Mouse (Mus musculus): ENCODE results near the gene Mettl22. TPM values are rescaled to one million over a fixed set of nuclear protein-coding genes. Genes with fewer than 3 reads are reported as not detected.

Mettl22 gene
- polyA plus RNA-seq, 1 experiment from 2014 or later = 14.1 TPM

DNA sequence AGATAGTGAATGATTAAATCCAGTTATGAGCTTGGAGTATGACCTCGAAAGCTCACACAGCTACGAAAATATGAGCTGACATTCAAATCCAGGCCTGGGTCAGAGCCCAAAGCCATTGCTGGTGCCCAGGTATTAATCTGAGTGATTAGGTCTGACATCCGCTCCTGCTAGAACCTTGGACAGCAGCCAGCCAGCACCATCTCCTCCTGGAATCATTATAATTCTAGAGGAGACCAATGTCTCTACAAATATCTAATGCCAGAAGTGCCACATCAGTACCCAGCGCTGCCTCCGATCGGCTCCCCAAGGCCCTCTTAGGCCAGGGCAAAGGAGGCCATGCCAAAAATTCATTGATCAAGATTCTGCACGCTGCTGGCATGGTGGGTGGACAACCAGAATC lies 25.7 kb upstream of the Mettl22 start:
- H3K4me1 ChIP-seq (ENCODE audit: control insufficient read depth, insufficient read depth, low read length) = 0 out of 2 replicates have a peak, but pooled peaks cover 6% of the 10 kb centered on the region
- H3K9me3 ChIP-seq (ENCODE audit: control insufficient read depth, low read length) = no peaks in the 10 kb centered on the region
- peak; percentile 19 for DNase-seq (ENCODE audit: low spot score)
- H3K27ac ChIP-seq (replicated peaks; ENCODE audit: low read depth, low read length) = no peak overlapping the region
- no peak overlapping the region for H3K9ac ChIP-seq (ENCODE audit: low read length)
- ATAC-seq (ENCODE audit: insufficient number of reproducible peaks, low FRiP score, low TSS enrichment, low read depth) = no peak
- no peak overlapping the region for H3K4me2 ChIP-seq (ENCODE audit: low read depth, severe bottlenecking)
- H3K36me3 ChIP-seq (ENCODE audit: control insufficient read depth, insufficient read depth, low read length) = no peaks in the 10 kb centered on the region
- no peaks in the 10 kb centered on the region for H3K27me3 ChIP-seq (ENCODE audit: control insufficient read depth, insufficient read depth, low read length)
- 90% methylated on average over 7 of the region's 7 CpGs for WGBS
- H3K4me3 ChIP-seq (ENCODE audit: low read depth, low read length) = no peak overlapping the region

DNA sequence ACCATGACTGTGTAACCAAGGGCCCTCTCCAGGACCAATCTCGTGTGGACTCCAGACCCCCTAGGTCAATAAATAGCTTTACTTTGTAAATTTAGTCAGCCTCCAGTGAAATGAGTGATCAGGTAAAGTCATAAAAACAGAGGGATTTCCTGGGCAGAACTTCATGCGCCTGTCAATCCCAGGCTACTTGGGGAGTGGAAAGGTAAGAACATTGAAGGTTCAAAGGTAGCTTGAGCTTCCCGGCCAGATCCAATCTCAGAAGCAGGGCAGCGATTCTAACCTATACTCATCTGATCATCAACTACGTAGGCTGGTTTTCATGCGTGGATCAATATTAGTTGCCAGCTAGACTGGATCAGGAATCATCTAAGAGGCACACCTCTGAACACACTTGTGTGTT lies 24.3 kb upstream of the Mettl22 start:
- Histone ChIP-seq H3K9ac (ENCODE audit: low read length) (no peak overlapping the region), H3K9me3 (ENCODE audit: control insufficient read depth, low read length) (no peaks in the 10 kb centered on the region), H3K36me3 (ENCODE audit: control insufficient read depth, insufficient read depth, low read length) (no peaks in the 10 kb centered on the region), H3K4me2 (ENCODE audit: low read depth, severe bottlenecking) (no peak overlapping the region), H3K27ac (replicated peaks; ENCODE audit: low read depth, low read length) (no peak overlapping the region), H3K4me3 (ENCODE audit: low read depth, low read length) (no peak overlapping the region), H3K27me3 (ENCODE audit: control insufficient read depth, insufficient read depth, low read length) (no peaks in the 10 kb centered on the region), H3K4me1 (ENCODE audit: control insufficient read depth, insufficient read depth, low read length) (0 out of 2 replicates have a peak, but pooled peaks cover 6% of the 10 kb centered on the region)
- no peak for ATAC-seq (ENCODE audit: insufficient number of reproducible peaks, low FRiP score, low TSS enrichment, low read depth)
- DNase-seq (ENCODE audit: low spot score) = no peak
- WGBS = 83% methylated on average over 6 of the region's 6 CpGs

DNA sequence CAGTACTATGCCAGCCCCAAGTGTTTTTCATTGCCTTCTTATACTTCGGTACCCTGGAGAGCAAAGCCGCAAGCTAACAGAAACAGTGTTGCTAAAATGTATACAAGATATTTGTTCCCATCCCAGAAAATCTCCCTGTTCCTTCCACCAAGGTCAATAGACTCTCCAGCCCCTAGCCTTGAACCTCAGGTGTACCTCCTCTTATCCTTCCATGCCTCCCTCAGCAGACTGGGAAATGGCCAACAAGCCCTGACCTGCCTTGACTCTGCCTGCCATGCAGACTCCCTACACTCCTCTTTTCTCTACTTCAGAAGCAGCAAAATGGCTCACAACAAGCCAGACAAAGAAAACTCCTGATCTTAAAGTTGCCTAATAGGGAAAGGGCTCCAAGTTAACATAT lies 17.3 kb upstream of the Mettl22 start:
- Histone ChIP-seq H3K27ac (replicated peaks; ENCODE audit: low read depth, low read length) (no peak overlapping the region), H3K4me1 (ENCODE audit: control insufficient read depth, insufficient read depth, low read length) (no peaks in the 10 kb centered on the region; the same call in 1 of the 2 replicates), H3K4me2 (ENCODE audit: low read depth, severe bottlenecking) (no peak overlapping the region), H3K9ac (ENCODE audit: low read length) (no peak overlapping the region), H3K4me3 (ENCODE audit: low read depth, low read length) (no peak overlapping the region), H3K36me3 (ENCODE audit: control insufficient read depth, insufficient read depth, low read length) (no peaks in the 10 kb centered on the region), H3K27me3 (ENCODE audit: control insufficient read depth, insufficient read depth, low read length) (no peaks in the 10 kb centered on the region), H3K9me3 (ENCODE audit: control insufficient read depth, low read length) (no peaks in the 10 kb centered on the region)
- no peak for ATAC-seq (ENCODE audit: insufficient number of reproducible peaks, low FRiP score, low TSS enrichment, low read depth)
- no peak for DNase-seq (ENCODE audit: low spot score)
- 89% methylated on average over 2 of the region's 2 CpGs for WGBS

DNA sequence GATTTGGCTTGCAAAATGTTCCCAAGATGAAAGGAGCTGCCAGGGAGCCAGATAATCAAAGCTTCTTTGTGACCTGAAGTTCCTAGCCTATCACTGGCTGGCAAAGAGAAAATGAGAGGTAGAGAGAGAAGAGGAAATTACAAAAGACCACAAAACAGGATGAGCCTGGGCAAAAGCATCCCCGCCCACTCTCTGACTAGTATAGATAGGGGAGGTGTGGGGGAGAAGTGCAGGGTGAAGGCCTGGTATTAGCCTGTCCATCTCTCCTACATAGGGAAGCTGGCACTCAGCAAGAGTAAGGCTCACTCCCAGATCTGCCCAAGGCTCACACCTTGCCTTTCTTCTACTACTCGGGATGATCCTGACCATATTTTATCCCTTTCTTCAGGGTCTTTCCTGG lies 15.4 kb upstream of the Mettl22 start:
- Histone ChIP-seq H3K9ac (ENCODE audit: low read length) (no peak overlapping the region), H3K9me3 (ENCODE audit: control insufficient read depth, low read length) (no peaks in the 10 kb centered on the region), H3K4me1 (ENCODE audit: control insufficient read depth, insufficient read depth, low read length) (no peaks in the 10 kb centered on the region; the same call in 1 of the 2 replicates), H3K4me2 (ENCODE audit: low read depth, severe bottlenecking) (no peak overlapping the region), H3K27me3 (ENCODE audit: control insufficient read depth, insufficient read depth, low read length) (no peaks in the 10 kb centered on the region), H3K27ac (replicated peaks; ENCODE audit: low read depth, low read length) (no peak overlapping the region), H3K4me3 (ENCODE audit: low read depth, low read length) (no peak overlapping the region), H3K36me3 (ENCODE audit: control insufficient read depth, insufficient read depth, low read length) (no peaks in the 10 kb centered on the region)
- 44% methylated on average over 2 of the region's 2 CpGs for WGBS
- no peak for DNase-seq (ENCODE audit: low spot score)
- ATAC-seq (ENCODE audit: insufficient number of reproducible peaks, low FRiP score, low TSS enrichment, low read depth) = no peak

DNA sequence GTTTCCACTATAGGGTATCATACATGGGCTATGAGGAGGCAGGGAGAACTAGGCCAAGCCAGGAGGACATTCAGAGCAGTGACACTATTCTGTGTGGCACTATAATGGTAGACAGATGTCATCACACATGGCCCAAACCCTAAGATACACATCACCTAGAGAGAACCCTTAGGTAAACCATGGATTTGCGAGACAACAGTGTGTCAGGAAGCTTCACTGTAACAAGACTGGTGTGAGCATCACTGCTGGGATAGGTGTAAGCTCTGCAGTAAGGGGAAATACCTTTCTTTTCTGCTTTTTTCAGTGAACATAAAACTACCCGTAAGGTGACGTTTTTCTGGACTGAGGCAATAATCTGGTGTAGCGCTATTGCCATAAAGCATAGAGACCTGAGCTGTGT lies 12.2 kb upstream of the Mettl22 start:
- ATAC-seq (ENCODE audit: insufficient number of reproducible peaks, low FRiP score, low TSS enrichment, low read depth) = no peak
- Histone ChIP-seq H3K27ac (replicated peaks; ENCODE audit: low read depth, low read length) (no peak overlapping the region), H3K27me3 (ENCODE audit: control insufficient read depth, insufficient read depth, low read length) (no peaks in the 10 kb centered on the region), H3K4me3 (ENCODE audit: low read depth, low read length) (no peak overlapping the region), H3K9me3 (ENCODE audit: control insufficient read depth, low read length) (no peaks in the 10 kb centered on the region), H3K4me2 (ENCODE audit: low read depth, severe bottlenecking) (no peak overlapping the region), H3K9ac (ENCODE audit: low read length) (no peak overlapping the region), H3K36me3 (ENCODE audit: control insufficient read depth, insufficient read depth, low read length) (no peaks in the 10 kb centered on the region), H3K4me1 (ENCODE audit: control insufficient read depth, insufficient read depth, low read length) (no peaks in the 10 kb centered on the region; the same call in 1 of the 2 replicates)
- WGBS = 92% methylated on average over 4 of the region's 4 CpGs
- no peak for DNase-seq (ENCODE audit: low spot score)

DNA sequence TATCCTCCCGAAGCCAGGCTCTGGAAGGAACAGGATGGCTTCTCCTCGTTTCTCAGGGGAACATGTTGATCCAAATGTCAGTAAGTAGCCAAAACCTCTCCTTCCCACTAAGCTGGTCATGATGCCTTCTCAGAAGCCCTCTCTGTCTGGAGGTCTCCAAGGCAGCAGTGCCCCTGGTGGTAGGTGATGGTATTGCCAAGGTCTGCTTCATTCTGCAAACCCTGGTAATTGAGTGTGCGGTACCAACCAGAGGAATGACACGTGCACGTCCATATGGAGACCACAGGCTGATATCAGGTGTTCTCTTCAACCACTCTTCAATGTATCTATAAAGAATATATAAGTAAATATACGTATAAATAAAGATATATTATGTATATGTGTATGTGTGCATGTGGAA lies 11.5 kb upstream of the Mettl22 start:
- WGBS = 29% methylated on average over 6 of the region's 6 CpGs
- H3K9me3 ChIP-seq (ENCODE audit: control insufficient read depth, low read length) = no peaks in the 10 kb centered on the region

DNA sequence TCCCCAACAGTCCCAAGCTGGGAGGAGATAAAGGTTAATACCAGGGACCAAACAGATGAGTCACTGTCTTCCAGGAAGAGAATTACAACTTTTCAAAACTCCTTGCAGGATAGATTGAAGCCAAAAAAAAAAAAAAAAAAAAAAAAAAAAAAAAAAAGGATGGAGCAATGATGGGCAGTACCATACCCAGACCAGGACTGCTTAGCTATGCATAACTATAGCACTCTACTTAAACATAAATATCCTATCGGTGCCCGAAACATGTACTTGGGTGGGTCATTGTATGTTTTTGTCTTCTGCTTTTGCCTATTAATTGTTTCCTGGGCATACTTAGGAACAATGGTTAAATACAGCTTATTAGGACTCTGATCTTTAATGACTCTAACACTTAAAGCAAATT lies 456 bp upstream of the Mettl22 start:
- H3K4me2 ChIP-seq (ENCODE audit: low read depth, severe bottlenecking) = peak overlapping the region; percentile 63; the same call in 1 of the 2 replicates
- ATAC-seq (ENCODE audit: insufficient number of reproducible peaks, low FRiP score, low TSS enrichment, low read depth) = peak; percentile 60; the same call in 1 of the 2 replicates

More for the DNA sequence above, 11.5 kb upstream of the Mettl22 start:
- ATAC-seq (ENCODE audit: insufficient number of reproducible peaks, low FRiP score, low TSS enrichment, low read depth) (no peak), DNase-seq (ENCODE audit: low spot score) (peak; percentile 88)
- Histone ChIP-seq H3K4me3 (ENCODE audit: low read depth, low read length) (no peak overlapping the region), H3K9ac (ENCODE audit: low read length) (no peak overlapping the region), H3K4me2 (ENCODE audit: low read depth, severe bottlenecking) (no peak overlapping the region), H3K27me3 (ENCODE audit: control insufficient read depth, insufficient read depth, low read length) (no peaks in the 10 kb centered on the region), H3K27ac (replicated peaks; ENCODE audit: low read depth, low read length) (no peak overlapping the region), H3K36me3 (ENCODE audit: control insufficient read depth, insufficient read depth, low read length) (no peaks in the 10 kb centered on the region), H3K4me1 (ENCODE audit: control insufficient read depth, insufficient read depth, low read length) (no peaks in the 10 kb centered on the region; the same call in 1 of the 2 replicates)

DNA sequence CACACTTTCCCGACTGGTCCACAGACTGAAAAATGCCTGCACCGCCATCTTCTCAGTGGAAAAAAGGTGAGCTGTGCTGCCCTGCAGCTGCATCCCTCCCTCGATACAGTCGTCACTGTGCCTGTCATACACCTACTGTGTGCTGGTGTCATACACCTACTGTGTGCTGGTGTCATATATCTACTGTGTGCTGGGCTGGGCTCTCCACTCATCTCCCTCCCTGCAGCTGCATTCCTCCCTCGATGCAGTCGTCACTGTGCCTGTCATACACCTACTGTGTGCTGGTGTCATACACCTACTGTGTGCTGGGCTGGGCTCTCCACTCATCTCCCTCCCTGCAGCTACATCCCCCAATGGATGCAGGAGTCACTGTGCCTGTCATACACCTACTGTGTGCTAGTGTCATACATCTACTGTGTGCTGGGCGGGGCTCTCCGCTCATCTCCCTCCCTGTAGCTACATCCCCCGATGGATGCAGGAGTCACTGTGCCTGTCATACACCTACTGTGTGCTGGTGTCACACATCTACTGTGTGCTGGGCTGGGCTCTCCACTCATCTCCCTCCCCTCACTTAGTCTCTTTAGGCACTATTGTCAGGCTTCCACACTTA lies 16.9 kb downstream of the Mettl22 start:
- ATAC-seq (ENCODE audit: insufficient number of reproducible peaks, low FRiP score, low TSS enrichment, low read depth) (no peak), DNase-seq (ENCODE audit: low spot score) (no peak)
- Histone ChIP-seq H3K27me3 (ENCODE audit: control insufficient read depth, insufficient read depth, low read length) (no peaks in the 10 kb centered on the region), H3K4me3 (ENCODE audit: low read depth, low read length) (no peak overlapping the region), H3K36me3 (ENCODE audit: control insufficient read depth, insufficient read depth, low read length) (peaks cover 9% of the 10 kb centered on the region), H3K9ac (ENCODE audit: low read length) (no peak overlapping the region), H3K4me2 (ENCODE audit: low read depth, severe bottlenecking) (no peak overlapping the region), H3K27ac (replicated peaks; ENCODE audit: low read depth, low read length) (no peak overlapping the region), H3K9me3 (ENCODE audit: control insufficient read depth, low read length) (no peaks in the 10 kb centered on the region), H3K4me1 (ENCODE audit: control insufficient read depth, insufficient read depth, low read length) (no peaks in the 10 kb centered on the region)
- 94% methylated on average over 9 of the region's 9 CpGs for WGBS

More for the DNA sequence above, 456 bp upstream of the Mettl22 start:
- Histone ChIP-seq H3K9ac (ENCODE audit: low read length) (no peak overlapping the region), H3K27me3 (ENCODE audit: control insufficient read depth, insufficient read depth, low read length) (no peaks in the 10 kb centered on the region), H3K36me3 (ENCODE audit: control insufficient read depth, insufficient read depth, low read length) (no peaks in the 10 kb centered on the region), H3K4me1 (ENCODE audit: control insufficient read depth, insufficient read depth, low read length) (peaks cover 3% of the 10 kb centered on the region), H3K27ac (replicated peaks; ENCODE audit: low read depth, low read length) (no peak overlapping the region), H3K9me3 (ENCODE audit: control insufficient read depth, low read length) (no peaks in the 10 kb centered on the region), H3K4me3 (ENCODE audit: low read depth, low read length) (no peak overlapping the region)
- WGBS = 80% methylated on average over 2 of the region's 2 CpGs
- no peak for DNase-seq (ENCODE audit: low spot score)

DNA sequence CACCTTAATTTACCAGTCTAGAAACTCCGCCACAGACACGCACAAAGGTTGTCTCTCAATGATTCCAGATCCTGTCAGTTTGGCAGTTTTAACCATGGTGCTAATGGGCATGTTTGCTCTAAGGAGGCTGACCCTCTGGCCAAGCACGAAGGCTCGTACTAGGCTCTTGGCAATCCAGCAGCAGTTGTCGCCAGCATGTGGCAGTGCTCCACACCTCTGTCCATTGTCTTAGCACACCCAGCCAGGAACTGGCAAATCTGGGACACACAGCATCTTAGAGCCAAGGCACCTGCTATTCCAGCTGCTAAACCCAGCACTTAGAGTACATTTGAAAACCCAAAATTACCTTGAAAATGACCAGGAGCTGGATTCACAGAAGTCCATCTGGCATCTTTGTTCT lies 18.8 kb downstream of the Mettl22 start:
- H3K4me3 ChIP-seq (ENCODE audit: low read depth, low read length) = no peak overlapping the region
- ATAC-seq (ENCODE audit: insufficient number of reproducible peaks, low FRiP score, low TSS enrichment, low read depth) (no peak), DNase-seq (ENCODE audit: low spot score) (no peak)
- H3K36me3 ChIP-seq (ENCODE audit: control insufficient read depth, insufficient read depth, low read length) = peaks cover 8% of the 10 kb centered on the region
- H3K27ac ChIP-seq (replicated peaks; ENCODE audit: low read depth, low read length) = no peak overlapping the region
- no peaks in the 10 kb centered on the region for H3K9me3 ChIP-seq (ENCODE audit: control insufficient read depth, low read length)
- H3K4me1 ChIP-seq (ENCODE audit: control insufficient read depth, insufficient read depth, low read length) = no peaks in the 10 kb centered on the region
- H3K27me3 ChIP-seq (ENCODE audit: control insufficient read depth, insufficient read depth, low read length) = no peaks in the 10 kb centered on the region
- WGBS = 70% methylated on average over 5 of the region's 5 CpGs
- no peak overlapping the region for H3K4me2 ChIP-seq (ENCODE audit: low read depth, severe bottlenecking)
- H3K9ac ChIP-seq (ENCODE audit: low read length) = no peak overlapping the region
